Mouse (Mus musculus) bone marrow, adult 2 months (tissue): ENCODE results near the gene Tyrobp.

Experiments
- CTCF ChIP-seq: fragments of 200-500 bp; IDR thresholded peaks from 2 replicates; pipeline ENCODE4 v1.5.1; 2011; ENCODE audit warnings: low read length, control low read depth; ENCODE audit not compliant: control insufficient read depth, insufficient read depth
- POLR2A ChIP-seq: fragments of 200-500 bp; IDR thresholded peaks from 2 replicates; pipeline ENCODE4 v1.6.1; 2011; ENCODE audit warnings: low read depth, mild to moderate bottlenecking, control low read depth, low read length, borderline replicate concordance; ENCODE audit not compliant: control insufficient read depth

DNA sequence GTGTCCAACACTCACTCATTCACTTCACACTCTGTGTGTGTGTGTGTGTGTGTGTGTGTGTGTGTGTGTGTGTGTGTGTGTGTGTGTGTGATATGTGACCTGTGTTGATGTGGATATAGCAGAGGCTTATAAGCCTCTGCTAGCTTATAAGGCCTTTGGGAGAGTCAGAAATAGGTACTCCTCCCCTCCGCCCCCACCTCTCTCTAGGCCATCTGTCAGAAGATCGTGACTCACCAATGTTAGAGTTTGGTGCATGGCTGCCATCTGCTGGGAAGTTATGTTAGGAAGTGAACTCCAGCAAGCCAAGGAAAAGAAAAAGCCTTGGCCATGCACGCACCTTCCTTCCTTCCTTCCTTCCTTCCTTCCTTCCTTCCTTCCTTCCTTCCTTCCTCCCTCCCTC, 18.2 kb downstream of the Tyrobp start:
- peak; percentile 67 for TF ChIP-seq CTCF
- TF ChIP-seq POLR2A, result no peak
